Mouse (Mus musculus): ENCODE results near the gene Lamc1. TPM values are rescaled to one million over a fixed set of nuclear protein-coding genes. Genes with fewer than 3 reads are reported as not detected.

Gene Lamc1
- polyA plus RNA-seq, 1 experiment from 2014 or later = 41.6 TPM

- Histone ChIP-seq H3K4me2 (replicated peaks; ENCODE audit: low read depth) (no peak overlapping the region; the same call in 1 of the 2 replicates), H3K36me3 (ENCODE audit: control insufficient read depth, insufficient read depth, low read length) (no peaks in the 10 kb centered on the region), H3K9me3 (ENCODE audit: control insufficient read depth, low read length) (no peaks in the 10 kb centered on the region), H3K27me3 (ENCODE audit: control insufficient read depth, insufficient read depth, low read length) (no peaks in the 10 kb centered on the region), H3K27ac (replicated peaks) (peak overlapping the region; percentile 53), H3K4me3 (ENCODE audit: low read depth, low read length) (no peak overlapping the region), H3K9ac (ENCODE audit: low read length) (no peak overlapping the region), H3K4me1 (replicated peaks; ENCODE audit: control insufficient read depth, insufficient read depth) (peaks cover 3% of the 10 kb centered on the region; the same call in 1 of the 2 replicates)
- no peak for ATAC-seq (ENCODE audit: low FRiP score, low TSS enrichment)
- TF ChIP-seq CTCF (IDR thresholded peaks at IDR 0.05; ENCODE audit: low read depth) (no peak), EP300 (optimal IDR thresholded peaks at IDR 0.05) (no peak)
- 14% methylated on average over 9 of the region's 9 CpGs for WGBS
- DNase-seq (ENCODE audit: low spot score) = no peak
These were observed 160.3 kb downstream of the Lamc1 start for GRCm38 (mm10) chr1:153172291-153172731.

- H3K4me3 ChIP-seq (ENCODE audit: low read depth, low read length) = no peak overlapping the region
- peaks cover 3% of the 10 kb centered on the region; the same call in 1 of the 2 replicates for H3K4me1 ChIP-seq (replicated peaks; ENCODE audit: control insufficient read depth, insufficient read depth)
- no peaks in the 10 kb centered on the region for H3K9me3 ChIP-seq (ENCODE audit: control insufficient read depth, low read length)
- ATAC-seq (ENCODE audit: low FRiP score, low TSS enrichment) = no peak
- H3K4me2 ChIP-seq (replicated peaks; ENCODE audit: low read depth) = no peak overlapping the region
- H3K27me3 ChIP-seq (ENCODE audit: control insufficient read depth, insufficient read depth, low read length) = no peaks in the 10 kb centered on the region
- H3K36me3 ChIP-seq (ENCODE audit: control insufficient read depth, insufficient read depth, low read length) = no peaks in the 10 kb centered on the region
- 51% methylated on average over 10 of the region's 10 CpGs for WGBS
- TF ChIP-seq EP300 (optimal IDR thresholded peaks at IDR 0.05) (no peak), CTCF (IDR thresholded peaks at IDR 0.05; ENCODE audit: low read depth) (no peak)
- no peak for DNase-seq (ENCODE audit: low spot score)
- no peak overlapping the region for H3K9ac ChIP-seq (ENCODE audit: low read length)
- no peak overlapping the region for H3K27ac ChIP-seq (replicated peaks)
These were observed 161.6 kb downstream of the Lamc1 start for GRCm38 (mm10) chr1:153171011-153171410.

Other genes starting within 250 kb of the Lamc1 start
- 17.6 and 18.2 TPM in 2 replicates for gene Lamc2, start 146.3 kb downstream of the Lamc1 start, polyA plus RNA-seq (2015; fragmentation: Nextera tagmentation; extraction: Ambion mirVana)
- gene Shcbp1l, start 92.4 kb upstream of the Lamc1 start, polyA plus RNA-seq (2015; fragmentation: Nextera tagmentation; extraction: Ambion mirVana) = 0.04 and 0.23 TPM in 2 replicates
- gene Dhx9, start 154.9 kb upstream of the Lamc1 start, polyA plus RNA-seq (2015; fragmentation: Nextera tagmentation; extraction: Ambion mirVana) = 6.6 and 10.6 TPM in 2 replicates
- 4.1 and 5.3 TPM in 2 replicates for gene Npl, start 217.3 kb upstream of the Lamc1 start, polyA plus RNA-seq (2015; fragmentation: Nextera tagmentation; extraction: Ambion mirVana)

All from stomach, postnatal 0 days (tissue).